Mouse (Mus musculus): ENCODE measurements around the gene Il12rb1. TPM values are rescaled to one million over a fixed set of nuclear protein-coding genes. Genes with fewer than 3 reads are reported as not detected.

Gene Il12rb1
- polyA plus RNA-seq, 1 experiment from 2014 or later = not detected

DNA sequence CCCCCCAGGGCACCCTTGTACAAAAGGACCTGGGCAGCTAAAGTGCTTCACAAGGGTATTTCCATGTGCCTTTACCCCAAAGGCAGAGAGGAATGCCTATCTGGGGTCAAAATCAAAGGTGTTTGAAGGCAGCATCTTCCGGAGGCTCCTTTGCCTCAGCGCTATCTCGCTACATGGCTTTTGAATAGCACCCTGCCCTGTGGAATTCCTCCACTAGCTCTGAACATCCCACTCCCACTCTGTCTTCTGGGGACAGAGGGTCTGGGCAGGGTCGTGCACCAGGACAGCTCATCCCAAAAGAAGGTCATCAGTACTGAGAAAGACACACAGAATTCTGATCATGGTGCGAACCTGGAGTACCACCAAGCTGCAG is 60.9 kb downstream of the Il12rb1 start:
- Histone ChIP-seq H3K9me3 (ENCODE audit: control insufficient read depth, low read length) (no peaks in the 10 kb centered on the region), H3K27me3 (ENCODE audit: control insufficient read depth, insufficient read depth, low read length) (no peaks in the 10 kb centered on the region), H3K36me3 (replicated peaks; ENCODE audit: control insufficient read depth, insufficient read depth) (peaks cover 7% of the 10 kb centered on the region; the same call in 1 of the 2 replicates), H3K4me1 (replicated peaks; ENCODE audit: control insufficient read depth, insufficient read depth, low read length) (peaks cover 32% of the 10 kb centered on the region), H3K27ac (peak overlapping the region; percentile 81), H3K4me2 (replicated peaks) (peak overlapping the region; percentile 36), H3K9ac (peak overlapping the region; percentile 24), H3K4me3 (replicated peaks; ENCODE audit: low read length) (no peak overlapping the region)
- no peak for DNase-seq (ENCODE audit: low spot score)
- 36% methylated on average over 5 of the region's 5 CpGs for WGBS
- ATAC-seq (ENCODE audit: low FRiP score) = no peak

DNA sequence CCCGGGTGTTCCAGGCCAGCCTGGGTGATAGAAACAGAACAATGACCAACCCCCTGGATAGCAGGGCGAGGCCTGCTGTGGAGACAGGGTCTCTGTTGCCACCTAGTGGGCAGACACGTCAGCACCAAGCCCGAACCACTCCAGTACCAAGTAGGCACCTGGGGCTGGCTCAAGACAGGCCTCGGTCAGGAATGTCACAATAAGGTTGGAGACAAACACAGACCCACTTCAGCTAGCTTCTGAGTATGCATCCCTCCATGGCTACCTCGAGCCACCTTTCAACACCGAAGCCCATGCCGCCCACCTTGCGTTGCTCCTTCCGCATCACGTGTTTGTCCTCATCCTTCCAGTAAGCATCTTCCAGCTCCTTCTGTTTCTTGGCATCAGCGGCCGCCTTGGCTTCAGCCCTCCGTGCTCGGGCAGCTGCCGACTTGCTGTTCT is 61.4 kb downstream of the Il12rb1 start:
- H3K36me3 ChIP-seq (replicated peaks; ENCODE audit: control insufficient read depth, insufficient read depth) = peaks cover 7% of the 10 kb centered on the region; the same call in 1 of the 2 replicates
- peak overlapping the region; percentile 24 for H3K9ac ChIP-seq
- ATAC-seq (ENCODE audit: low FRiP score) (0 out of 2 replicates have a peak, but pooled peaks have one; percentile 6), DNase-seq (ENCODE audit: low spot score) (peak; percentile 80)
- WGBS = 45% methylated on average over 16 of the region's 16 CpGs
- H3K4me1 ChIP-seq (replicated peaks; ENCODE audit: control insufficient read depth, insufficient read depth, low read length) = peaks cover 27% of the 10 kb centered on the region
- H3K27ac ChIP-seq = peak overlapping the region; percentile 81
- 0 out of 2 replicates have a peak overlapping the region, but pooled peaks have one; percentile 36 for H3K4me2 ChIP-seq (replicated peaks)
- no peaks in the 10 kb centered on the region for H3K9me3 ChIP-seq (ENCODE audit: control insufficient read depth, low read length)
- no peaks in the 10 kb centered on the region for H3K27me3 ChIP-seq (ENCODE audit: control insufficient read depth, insufficient read depth, low read length)
- H3K4me3 ChIP-seq (replicated peaks; ENCODE audit: low read length) = no peak overlapping the region

Small RNA genes lying within 50 kb of the gene (microRNA-seq; reads per million reads assigned to microRNA genes)
- 0.81 reads per million for gene Mir7240

Other genes starting within 250 kb of the Il12rb1 start
- gene Isyna1, start 214.1 kb upstream of the Il12rb1 start, polyA plus RNA-seq (2014; fragmentation: Nextera tagmentation; extraction: Ambion mirVana) = 86.8 and 96.6 TPM in 2 replicates
- gene Ssbp4, start 199.6 kb upstream of the Il12rb1 start, polyA plus RNA-seq (2014; fragmentation: Nextera tagmentation; extraction: Ambion mirVana) = 165 and 173 TPM in 2 replicates
- gene Lrrc25, start 192.3 kb upstream of the Il12rb1 start, polyA plus RNA-seq (2014; fragmentation: Nextera tagmentation; extraction: Ambion mirVana) = 0.98 and 1.6 TPM in 2 replicates
- 0.14 and 0.28 TPM in 2 replicates for gene Gdf15, start 176.0 kb upstream of the Il12rb1 start, polyA plus RNA-seq (2014; fragmentation: Nextera tagmentation; extraction: Ambion mirVana)
- 74.0 and 89.3 TPM in 2 replicates for gene Pgpep1, start 148.1 kb upstream of the Il12rb1 start, polyA plus RNA-seq (2014; fragmentation: Nextera tagmentation; extraction: Ambion mirVana)
- gene Lsm4, start 135.2 kb upstream of the Il12rb1 start, polyA plus RNA-seq (2014; fragmentation: Nextera tagmentation; extraction: Ambion mirVana) = 180 and 197 TPM in 2 replicates
- gene Jund, start 109.5 kb upstream of the Il12rb1 start, polyA plus RNA-seq (2014; fragmentation: Nextera tagmentation; extraction: Ambion mirVana) = 128 and 144 TPM in 2 replicates
- gene Iqcn, start 105.0 kb upstream of the Il12rb1 start, polyA plus RNA-seq (2014; fragmentation: Nextera tagmentation; extraction: Ambion mirVana) = 0.07 and 0.15 TPM in 2 replicates
- not detected in 2 replicates for gene Gm3336, start 89.9 kb upstream of the Il12rb1 start, polyA plus RNA-seq (2014; fragmentation: Nextera tagmentation; extraction: Ambion mirVana)
- gene Pde4c, start 84.7 kb upstream of the Il12rb1 start, polyA plus RNA-seq (2014; fragmentation: Nextera tagmentation; extraction: Ambion mirVana) = 0.21 and 0.32 TPM in 2 replicates
- gene Rab3a, start 53.8 kb upstream of the Il12rb1 start, polyA plus RNA-seq (2014; fragmentation: Nextera tagmentation; extraction: Ambion mirVana) = 519 and 565 TPM in 2 replicates
- gene Mpv17l2, start 47.5 kb upstream of the Il12rb1 start, polyA plus RNA-seq (2014; fragmentation: Nextera tagmentation; extraction: Ambion mirVana) = 34.4 and 43.5 TPM in 2 replicates
- 83.0 and 84.6 TPM in 2 replicates for gene Pik3r2, start 31.7 kb upstream of the Il12rb1 start, polyA plus RNA-seq (2014; fragmentation: Nextera tagmentation; extraction: Ambion mirVana)
- 23.3 and 26.6 TPM in 2 replicates for gene Mast3, start 3.4 kb upstream of the Il12rb1 start, polyA plus RNA-seq (2014; fragmentation: Nextera tagmentation; extraction: Ambion mirVana)
- gene Arrdc2, start 31.3 kb downstream of the Il12rb1 start, polyA plus RNA-seq (2014; fragmentation: Nextera tagmentation; extraction: Ambion mirVana) = 7.2 and 8.7 TPM in 2 replicates
- gene Kcnn1, start 54.8 kb downstream of the Il12rb1 start, polyA plus RNA-seq (2014; fragmentation: Nextera tagmentation; extraction: Ambion mirVana) = 10.0 and 14.3 TPM in 2 replicates
- 155 and 158 TPM in 2 replicates for gene Ccdc124, start 65.5 kb downstream of the Il12rb1 start, polyA plus RNA-seq (2014; fragmentation: Nextera tagmentation; extraction: Ambion mirVana)
- 1.5 and 1.8 TPM in 2 replicates for gene Slc5a5, start 84.3 kb downstream of the Il12rb1 start, polyA plus RNA-seq (2014; fragmentation: Nextera tagmentation; extraction: Ambion mirVana)
- gene Rpl18a, start 89.0 kb downstream of the Il12rb1 start, polyA plus RNA-seq (2014; fragmentation: Nextera tagmentation; extraction: Ambion mirVana) = 2,214 and 2,704 TPM in 2 replicates
- gene Map1s, start 97.5 kb downstream of the Il12rb1 start, polyA plus RNA-seq (2014; fragmentation: Nextera tagmentation; extraction: Ambion mirVana) = 49.6 and 51.4 TPM in 2 replicates

All from hindbrain, embryonic 14.5 days (tissue).